Comparison of ENCODE assay signal across 8 mouse cellular contexts in the genomic region with DNA sequence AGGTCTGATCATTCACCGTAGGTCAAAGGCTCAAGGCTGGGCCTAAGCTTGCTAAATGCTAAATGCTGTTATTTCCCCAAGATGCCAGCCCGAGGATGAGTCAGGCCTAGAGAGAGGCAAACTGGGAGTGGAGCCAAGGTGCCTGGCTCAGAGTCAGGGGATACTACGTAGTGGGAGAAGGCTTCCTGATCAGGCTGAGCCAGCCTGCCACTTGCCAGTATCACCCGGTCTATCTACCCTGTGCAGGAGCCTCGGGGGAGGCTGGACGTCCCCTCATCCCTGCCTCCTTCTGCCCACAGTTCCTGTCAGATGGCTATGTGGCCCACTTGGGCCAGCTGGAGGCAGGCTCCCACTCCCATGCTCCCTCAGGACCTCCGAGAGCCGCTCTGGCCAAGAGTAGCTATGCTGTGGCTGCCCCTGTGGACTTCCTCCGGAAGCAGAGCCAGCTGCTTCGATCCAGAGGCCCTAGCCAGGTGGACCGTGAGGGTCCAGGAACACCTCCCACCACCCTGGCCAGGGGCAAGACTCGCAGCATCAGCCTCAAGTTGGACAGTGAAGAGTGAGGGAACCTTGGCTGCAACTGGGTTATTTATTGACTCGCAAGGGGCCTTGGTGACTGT. TPM values are rescaled to one million over a fixed set of nuclear protein-coding genes. Genes with fewer than 3 reads are reported as not detected.
DNase-seq lines count a peak whose midpoint lies in the region; ATAC-seq and TF ChIP-seq lines count a peak whose summit lies in the region.

No protein-coding gene starts in this region.

- no peak for TF ChIP-seq POLR2A in thymus, adult 2 months (IDR thresholded peaks at IDR 0.05; ENCODE audit: control insufficient read depth, extremely low read depth, insufficient read depth, low read length, poor library complexity)
- peak; percentile 44; the same call in 1 of the 2 replicates for TF ChIP-seq POLR2A in small intestine, adult 2 months (IDR thresholded peaks at IDR 0.05; ENCODE audit: low read depth, low read length)

- no peak for DNase-seq in thymus, adult 2 months
- no peak for DNase-seq in thymus, postnatal 0 days (ENCODE audit: low spot score)
- peak; percentile 65 to 81 for DNase-seq in heart, postnatal 14 days
- DNase-seq in layer of hippocampus, adult 9-11 months, result peak; percentile 91
- peak; percentile 58 for DNase-seq in lung, embryonic 14.5 days
- DNase-seq in thymus, postnatal 14 days, result no peak

- H3K9me3 ChIP-seq in lung, embryonic 14.5 days (ENCODE audit: low read depth, low read length), result no peaks in the 10 kb centered on the region

- H3K9ac ChIP-seq in lung, embryonic 14.5 days, result no peak overlapping the region

- 0 out of 2 replicates have a peak overlapping the region, but pooled peaks have one; percentile 0 for H3K4me3 ChIP-seq in thymus, adult 2 months (ENCODE audit: control insufficient read depth, insufficient read depth, low read length)
- no peak overlapping the region for H3K4me3 ChIP-seq in lung, embryonic 14.5 days (ENCODE audit: low read depth, low read length)
- H3K4me3 ChIP-seq in small intestine, adult 2 months (ENCODE audit: low read depth, low read length), result 0 out of 2 replicates have a peak overlapping the region, but pooled peaks have one; percentile 4

- WGBS in thymus, adult 2 months, result 25% methylated on average over 13 of the region's 13 CpGs
- WGBS in lung, embryonic 14.5 days, result 61% methylated on average over 13 of the region's 13 CpGs
- 8% methylated on average over 13 of the region's 13 CpGs for WGBS in small intestine, adult 2 months

- peaks cover 38% of the 10 kb centered on the region for H3K4me1 ChIP-seq in thymus, adult 2 months (replicated peaks; ENCODE audit: control insufficient read depth, insufficient read depth, low read length)
- no peaks in the 10 kb centered on the region for H3K4me1 ChIP-seq in lung, embryonic 14.5 days (ENCODE audit: insufficient read depth)
- peaks cover 36% of the 10 kb centered on the region for H3K4me1 ChIP-seq in small intestine, adult 2 months (ENCODE audit: control insufficient read depth, insufficient read depth, insufficient read length, low read length)

- H3K27me3 ChIP-seq in thymus, adult 2 months (ENCODE audit: control insufficient read depth, insufficient read depth, low read length), result no peaks in the 10 kb centered on the region
- H3K27me3 ChIP-seq in lung, embryonic 14.5 days (ENCODE audit: insufficient read depth, low read length), result no peaks in the 10 kb centered on the region
- H3K27me3 ChIP-seq in small intestine, adult 2 months (ENCODE audit: control insufficient read depth, insufficient read depth, low read length), result no peaks in the 10 kb centered on the region

- intact Hi-C loops in heart, postnatal 14 days (cut with DNase I), result no loop called here

- H3K27ac ChIP-seq in thymus, adult 2 months (ENCODE audit: control insufficient read depth, insufficient read depth, low read length), result peak overlapping the region; percentile 71
- no peak overlapping the region for H3K27ac ChIP-seq in lung, embryonic 14.5 days (ENCODE audit: low read depth)
- H3K27ac ChIP-seq in small intestine, adult 2 months (ENCODE audit: insufficient read depth, low read depth, low read length), result peak overlapping the region; percentile 99

- H3K36me3 ChIP-seq in thymus, adult 2 months (ENCODE audit: control insufficient read depth, insufficient read depth, low read length), result peaks cover 32% of the 10 kb centered on the region
- H3K36me3 ChIP-seq in lung, embryonic 14.5 days (ENCODE audit: insufficient read depth), result peaks cover 63% of the 10 kb centered on the region
- peaks cover 51% of the 10 kb centered on the region for H3K36me3 ChIP-seq in small intestine, adult 2 months (ENCODE audit: control insufficient read depth, insufficient read depth, low read length)

- TF ChIP-seq CTCF in thymus, adult 2 months (IDR thresholded peaks at IDR 0.05; ENCODE audit: borderline replicate concordance, control insufficient read depth, extremely low read depth, insufficient read depth, low read length, poor library complexity), result no peak
- TF ChIP-seq CTCF in lung, embryonic 14.5 days (IDR thresholded peaks at IDR 0.05; ENCODE audit: low read depth), result no peak
- no peak for TF ChIP-seq CTCF in small intestine, adult 2 months (IDR thresholded peaks at IDR 0.05; ENCODE audit: extremely low read depth, insufficient read length, insufficient replicate concordance, low read depth, low read length)

- 0 out of 2 replicates have a peak overlapping the region, but pooled peaks have one; percentile 11 for H3K4me2 ChIP-seq in lung, embryonic 14.5 days

- peak; percentile 88 for ATAC-seq in erythroblast, adult 5-6 weeks (replicated peaks; ENCODE audit: low FRiP score, poor library complexity, severe bottlenecking)
- ATAC-seq in lung, embryonic 14.5 days (ENCODE audit: insufficient read depth), result peak; percentile 64; the same call in 1 of the 2 replicates

RNA-seq across cellular contexts. Expression of a gene that starts 12.4 kb away (rescaled TPM):
- polyA plus RNA-seq in thymus, adult 2 months (2012; rRNA removed), result 106 and 112 TPM in 2 replicates
- 114 TPM in 2 replicates for polyA plus RNA-seq in thymus, postnatal 0 days (2015; fragmentation: Nextera tagmentation; extraction: Ambion mirVana)
- 35.7 and 52.1 TPM in 2 replicates for total RNA-seq in erythroblast, adult 5-6 weeks (2015; ENCODE audit: low replicate concordance)
- total RNA-seq in erythroblast, adult 5-6 weeks (2017; ENCODE audit: low replicate concordance), result 20.9 and 49.9 TPM in 2 replicates
- 10 to 100 TPM; 47.0 to 60.6 TPM for total RNA-seq in heart, postnatal 14 days (2021)
- 93.5 and 94.5 TPM in 2 replicates for polyA plus RNA-seq in lung, embryonic 14.5 days (2014; fragmentation: Nextera tagmentation; extraction: Ambion mirVana)
- polyA plus RNA-seq in small intestine, adult 2 months (2012; rRNA removed), result 41.3 and 59.8 TPM in 2 replicates

RNA-seq across cellular contexts. Expression of a gene that starts 13.5 kb away (rescaled TPM):
- 333 and 357 TPM in 2 replicates for polyA plus RNA-seq in thymus, adult 2 months (2012; rRNA removed)
- polyA plus RNA-seq in thymus, postnatal 0 days (2015; fragmentation: Nextera tagmentation; extraction: Ambion mirVana), result 37.1 and 45.6 TPM in 2 replicates
- 20.1 and 32.7 TPM in 2 replicates for total RNA-seq in erythroblast, adult 5-6 weeks (2015; ENCODE audit: low replicate concordance)
- 17.0 and 19.7 TPM in 2 replicates for total RNA-seq in erythroblast, adult 5-6 weeks (2017; ENCODE audit: low replicate concordance)
- 10 to 100 TPM; 25.0 to 26.4 TPM for total RNA-seq in heart, postnatal 14 days (2021)
- polyA plus RNA-seq in lung, embryonic 14.5 days (2014; fragmentation: Nextera tagmentation; extraction: Ambion mirVana), result 5.5 and 7.3 TPM in 2 replicates
- polyA plus RNA-seq in small intestine, adult 2 months (2012; rRNA removed), result 108 and 197 TPM in 2 replicates

RNA-seq across cellular contexts. Expression of a gene that starts 16.3 kb away (rescaled TPM):
- 274 and 296 TPM in 2 replicates for polyA plus RNA-seq in thymus, adult 2 months (2012; rRNA removed)
- polyA plus RNA-seq in thymus, postnatal 0 days (2015; fragmentation: Nextera tagmentation; extraction: Ambion mirVana), result 179 and 208 TPM in 2 replicates
- total RNA-seq in erythroblast, adult 5-6 weeks (2015; ENCODE audit: low replicate concordance), result 51.9 and 92.4 TPM in 2 replicates
- total RNA-seq in erythroblast, adult 5-6 weeks (2017; ENCODE audit: low replicate concordance), result 11.8 and 18.7 TPM in 2 replicates
- 10 to 100 TPM; 24.2 to 27.5 TPM for total RNA-seq in heart, postnatal 14 days (2021)
- 76.6 and 76.8 TPM in 2 replicates for polyA plus RNA-seq in lung, embryonic 14.5 days (2014; fragmentation: Nextera tagmentation; extraction: Ambion mirVana)
- polyA plus RNA-seq in small intestine, adult 2 months (2012; rRNA removed), result 186 and 366 TPM in 2 replicates

RNA-seq across cellular contexts. Expression of a gene that starts 26.3 kb away (rescaled TPM):
- polyA plus RNA-seq in thymus, adult 2 months (2012; rRNA removed), result 0.20 and 0.24 TPM in 2 replicates
- 0.03 TPM in 1 of 2 replicates, not detected in the other for polyA plus RNA-seq in thymus, postnatal 0 days (2015; fragmentation: Nextera tagmentation; extraction: Ambion mirVana)
- total RNA-seq in erythroblast, adult 5-6 weeks (2015; ENCODE audit: low replicate concordance), result not detected in 2 replicates
- total RNA-seq in erythroblast, adult 5-6 weeks (2017; ENCODE audit: low replicate concordance), result not detected in 2 replicates
- not detected for total RNA-seq in heart, postnatal 14 days (2021)
- polyA plus RNA-seq in lung, embryonic 14.5 days (2014; fragmentation: Nextera tagmentation; extraction: Ambion mirVana), result not detected in 2 replicates
- polyA plus RNA-seq in small intestine, adult 2 months (2012; rRNA removed), result 0.06 TPM in 1 of 2 replicates, not detected in the other

RNA-seq across cellular contexts. Expression of a gene that starts 30.5 kb away (rescaled TPM):
- polyA plus RNA-seq in thymus, adult 2 months (2012; rRNA removed), result 0.26 and 0.53 TPM in 2 replicates
- 0.48 and 0.58 TPM in 2 replicates for polyA plus RNA-seq in thymus, postnatal 0 days (2015; fragmentation: Nextera tagmentation; extraction: Ambion mirVana)
- total RNA-seq in erythroblast, adult 5-6 weeks (2015; ENCODE audit: low replicate concordance), result not detected in 2 replicates
- total RNA-seq in erythroblast, adult 5-6 weeks (2017; ENCODE audit: low replicate concordance), result 0.43 TPM in 1 of 2 replicates, not detected in the other
- not detected for total RNA-seq in heart, postnatal 14 days (2021)
- polyA plus RNA-seq in lung, embryonic 14.5 days (2014; fragmentation: Nextera tagmentation; extraction: Ambion mirVana), result 0.09 TPM in 1 of 2 replicates, not detected in the other
- 0.25 and 0.42 TPM in 2 replicates for polyA plus RNA-seq in small intestine, adult 2 months (2012; rRNA removed)

Comparison
In these comparisons a context has a peak if more than half of its experiments do, and no peak if none do; other contexts are left out.
1. DNase-seq: peak in heart, postnatal 14 days (2 of 2), layer of hippocampus, adult 9-11 months (single experiment) and lung, embryonic 14.5 days (single experiment); none in thymus, adult 2 months (single experiment), thymus, postnatal 0 days (single experiment) and thymus, postnatal 14 days (single experiment).